Mouse (Mus musculus) E14TG2a.4 (cell line): ENCODE results near the gene Tpr.

ENCODE experiments used
- CTCF ChIP-seq: conservative IDR thresholded peaks from 2 replicates; pipeline ENCODE4 v1.5.1; 2014; ENCODE audit warnings: low read length
- NANOG ChIP-seq: IDR thresholded peaks from 2 replicates; pipeline ENCODE4 v1.6.1; 2014; ENCODE audit warnings: borderline replicate concordance, low read length, mixed read lengths

GRCm38 (mm10) chr1:150497690-150498089, 105.1 kb downstream of the Tpr start:
- TF ChIP-seq CTCF (peak; percentile 25; the same call in 1 of the 2 replicates), NANOG (no peak)
